Mouse (Mus musculus): ENCODE measurements around the gene Adcy5.

Adcy5 gene

DNA sequence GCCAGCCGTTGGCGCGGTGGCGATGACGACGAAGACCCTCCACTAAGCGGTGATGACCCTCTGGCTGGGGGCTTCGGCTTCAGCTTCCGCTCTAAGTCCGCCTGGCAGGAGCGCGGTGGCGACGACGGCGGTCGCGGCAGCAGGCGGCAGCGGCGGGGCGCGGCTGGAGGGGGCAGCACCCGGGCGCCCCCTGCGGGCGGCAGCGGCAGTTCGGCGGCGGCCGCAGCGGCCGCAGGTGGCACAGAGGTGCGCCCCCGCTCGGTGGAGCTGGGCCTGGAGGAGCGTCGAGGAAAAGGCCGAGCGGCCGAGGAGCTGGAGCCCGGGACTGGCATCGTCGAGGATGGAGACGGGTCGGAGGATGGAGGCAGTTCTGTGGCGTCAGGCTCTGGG lies 1.6 kb downstream of the Adcy5 start:
- DNase-seq (ENCODE audit: low spot score in 2 of 2), result peak in 1 of 2 experiments; percentile 26

DNA sequence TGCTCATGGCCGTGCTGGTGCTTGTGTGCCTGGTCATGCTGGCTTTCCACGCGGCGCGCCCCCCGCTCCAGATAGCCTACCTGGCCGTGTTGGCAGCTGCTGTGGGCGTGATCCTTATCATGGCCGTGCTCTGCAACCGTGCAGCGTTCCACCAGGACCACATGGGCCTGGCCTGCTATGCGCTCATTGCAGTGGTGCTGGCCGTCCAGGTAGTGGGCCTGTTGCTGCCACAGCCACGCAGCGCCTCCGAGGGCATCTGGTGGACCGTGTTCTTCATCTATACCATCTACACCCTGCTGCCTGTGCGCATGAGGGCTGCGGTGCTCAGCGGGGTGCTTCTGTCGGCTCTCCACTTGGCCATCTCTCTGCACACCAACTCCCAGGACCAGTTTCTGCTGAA lies 2.2 kb downstream of the Adcy5 start:
- DNase-seq (ENCODE audit: low spot score in 2 of 2), result no peak

DNA sequence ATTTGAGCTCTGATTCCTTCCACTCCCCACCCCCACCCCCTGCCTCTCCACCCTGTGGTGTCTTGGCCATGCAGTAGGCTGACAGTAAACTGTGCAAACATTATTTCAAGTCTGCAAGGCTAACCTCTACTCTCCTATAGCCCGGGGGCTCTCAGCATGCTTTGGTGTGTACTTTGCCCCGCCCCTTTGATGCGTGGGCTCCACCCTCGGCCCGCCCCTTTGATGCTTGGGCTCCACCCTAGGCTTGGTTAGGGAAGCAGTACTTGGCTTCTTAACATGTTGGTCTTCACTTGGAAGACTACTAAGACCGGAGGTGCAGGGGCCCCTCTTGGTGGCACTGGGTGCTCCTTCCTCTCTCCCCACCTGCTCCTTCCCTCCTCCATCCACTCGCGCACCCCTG lies 4.9 kb downstream of the Adcy5 start:
- DNase-seq (ENCODE audit: low spot score in 2 of 2), result no peak

DNA sequence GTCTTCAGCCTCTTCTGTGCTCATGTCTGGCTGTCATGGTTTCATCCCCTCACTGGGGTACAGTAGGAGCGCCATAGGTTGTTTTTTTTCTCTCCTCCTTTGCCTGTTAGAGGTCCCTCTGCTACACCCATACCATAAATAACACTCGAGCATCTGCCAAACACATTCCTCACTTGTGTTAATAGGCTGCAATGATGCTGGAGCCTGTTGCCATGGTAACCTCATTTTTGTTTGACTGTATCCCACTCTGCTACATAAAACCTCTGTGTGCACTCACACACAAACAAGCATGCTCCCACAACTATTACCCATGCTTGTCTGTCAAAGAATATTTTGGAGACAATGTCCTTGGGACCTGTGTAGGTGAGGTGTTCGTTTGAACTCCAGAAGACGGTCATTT lies 5.3 kb downstream of the Adcy5 start:
- no peak for DNase-seq (ENCODE audit: low spot score in 2 of 2)

DNA sequence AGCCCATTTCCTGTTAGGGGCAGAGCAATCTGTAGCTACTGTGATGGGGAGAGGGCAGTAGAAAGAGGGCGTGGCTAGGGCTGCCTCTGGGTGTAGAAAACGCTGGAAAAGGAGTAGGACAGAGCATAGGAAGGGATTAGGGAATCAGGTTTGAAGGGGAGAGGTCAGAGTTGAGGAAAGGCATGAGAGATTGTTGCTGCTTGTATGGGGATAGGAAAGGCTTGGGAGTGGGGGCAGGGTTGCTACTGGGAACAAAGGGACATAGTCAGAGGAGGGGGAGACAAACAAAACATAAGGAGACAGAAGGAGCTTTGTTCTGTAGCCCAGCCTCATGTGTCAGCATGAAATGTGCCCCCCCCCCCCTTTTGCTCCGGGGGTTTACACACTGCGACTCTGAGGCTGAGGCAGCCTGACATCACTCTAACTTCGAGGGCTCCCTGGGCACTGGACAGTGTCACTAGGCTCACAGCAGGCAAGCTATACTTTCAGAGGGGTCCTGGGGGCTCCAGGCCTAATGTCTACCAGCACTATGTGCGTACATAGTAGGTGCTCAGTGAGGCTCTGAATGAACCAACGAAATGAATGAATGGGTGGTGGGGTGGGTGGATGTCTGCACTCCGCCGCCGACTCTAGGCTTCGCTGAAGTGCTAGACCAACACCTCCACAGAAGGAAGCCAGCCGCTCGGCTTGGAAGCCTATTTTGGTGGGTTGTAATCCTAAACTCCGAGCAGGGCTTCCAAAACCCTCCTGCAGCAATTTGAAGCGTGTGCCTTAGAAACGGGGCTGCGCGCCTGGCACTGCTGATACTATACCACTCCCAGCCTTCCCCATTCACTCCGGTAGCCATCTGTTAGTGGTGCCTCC lies 9.9 kb downstream of the Adcy5 start:
- DNase-seq (ENCODE audit: low spot score in 2 of 2), result peak in 1 of 2 experiments; percentile 62

DNA sequence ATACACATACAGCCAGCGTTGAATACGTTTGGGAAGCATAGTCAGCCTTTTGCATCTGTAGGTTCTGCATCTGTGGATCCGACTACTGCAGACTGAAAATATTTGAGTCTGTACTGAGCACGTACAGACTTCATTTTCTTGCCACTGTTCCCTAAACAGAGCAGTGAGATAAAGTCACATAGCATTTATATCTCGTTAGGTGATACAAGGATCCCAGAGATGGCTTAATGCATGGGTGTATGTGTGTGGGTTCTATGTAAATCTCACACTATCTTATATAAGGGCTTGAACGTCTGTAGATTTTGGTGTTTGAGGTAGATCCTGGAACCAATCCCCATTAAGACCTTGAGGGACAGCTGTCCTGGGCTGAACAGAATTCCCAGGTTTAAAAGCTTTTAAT lies 10.7 kb downstream of the Adcy5 start:
- no peak for DNase-seq (ENCODE audit: low spot score in 2 of 2)

DNA sequence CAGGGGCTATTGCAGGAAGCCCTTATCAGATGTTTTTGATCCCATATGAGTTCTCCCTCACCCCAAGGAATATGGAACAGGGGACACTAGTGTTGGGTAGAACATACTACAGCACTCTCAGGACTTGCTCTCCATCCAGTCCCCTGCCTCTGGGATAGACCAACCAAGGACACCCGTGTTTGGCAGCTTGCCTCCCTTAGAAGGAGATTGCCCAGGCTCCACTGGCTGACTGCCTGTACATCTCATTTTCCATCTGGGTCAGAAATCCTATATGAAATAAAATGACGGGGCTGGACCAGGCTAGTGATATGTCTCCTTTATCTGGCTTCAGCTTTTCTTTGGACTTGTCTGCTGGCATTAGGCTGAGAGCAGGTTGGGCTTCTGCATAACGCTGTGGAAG lies 11.1 kb downstream of the Adcy5 start:
- no peak for DNase-seq (ENCODE audit: low spot score in 2 of 2)

DNA sequence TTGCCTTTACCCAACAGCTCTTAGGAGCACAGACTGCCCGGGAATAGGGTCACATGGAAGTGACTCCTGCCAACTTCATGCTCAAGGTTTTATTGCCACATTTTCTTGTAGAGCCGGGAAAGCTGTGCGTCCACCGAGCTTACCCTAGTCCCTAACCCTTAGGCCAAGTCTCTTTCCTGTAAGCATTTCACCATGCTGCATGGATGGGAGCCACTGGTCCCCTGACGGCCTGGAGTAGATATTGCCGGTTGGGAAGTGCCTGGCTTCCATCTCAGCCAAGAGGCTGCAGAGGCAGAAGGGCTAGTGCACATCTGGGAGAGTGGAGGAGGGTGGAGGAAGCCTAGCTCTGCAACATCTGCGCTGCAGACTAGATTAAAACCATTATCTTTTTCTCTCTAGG lies 14.8 kb downstream of the Adcy5 start:
- no peak for DNase-seq (ENCODE audit: low spot score in 2 of 2)

DNA sequence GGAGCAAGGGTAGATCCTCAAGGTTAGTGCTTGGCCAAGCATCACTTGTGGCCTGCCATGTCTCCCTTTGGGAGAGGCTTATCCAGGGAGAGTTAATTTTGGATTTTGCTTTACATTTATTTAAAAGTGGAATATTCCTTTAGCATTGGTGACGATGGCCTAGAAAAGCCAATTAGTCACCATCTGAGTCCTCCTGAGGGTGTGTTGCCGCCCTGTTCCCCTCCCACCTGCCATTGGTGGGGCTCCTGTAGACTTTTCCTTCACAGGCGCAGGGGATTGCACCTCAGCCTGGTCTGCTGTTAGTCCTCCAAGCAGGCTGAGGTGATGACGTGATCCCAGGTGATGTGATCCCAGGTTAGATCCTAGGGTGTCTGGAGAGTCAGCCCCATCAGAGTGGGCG lies 17.5 kb downstream of the Adcy5 start:
- no peak for DNase-seq (ENCODE audit: low spot score in 2 of 2)

DNA sequence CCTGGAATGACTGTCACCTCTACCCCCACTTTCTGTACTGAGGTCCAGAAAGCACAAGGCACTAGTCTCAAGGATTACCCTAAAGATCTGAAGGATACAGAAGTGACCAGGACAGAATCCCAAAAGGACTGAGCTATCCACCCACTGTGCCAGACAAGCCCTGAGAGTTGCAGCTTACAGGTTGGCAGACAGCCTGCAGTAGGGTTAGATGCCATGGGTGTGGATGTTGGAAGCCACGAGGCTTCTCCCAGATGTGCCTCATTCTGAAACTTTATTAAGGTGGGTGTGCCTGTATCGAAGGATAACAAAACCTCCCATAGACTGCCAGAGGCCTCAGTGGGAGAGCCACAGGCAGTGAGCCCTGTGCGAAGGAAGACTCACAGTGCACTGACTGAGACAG lies 23.8 kb downstream of the Adcy5 start:
- no peak for DNase-seq (ENCODE audit: low spot score in 2 of 2)

DNA sequence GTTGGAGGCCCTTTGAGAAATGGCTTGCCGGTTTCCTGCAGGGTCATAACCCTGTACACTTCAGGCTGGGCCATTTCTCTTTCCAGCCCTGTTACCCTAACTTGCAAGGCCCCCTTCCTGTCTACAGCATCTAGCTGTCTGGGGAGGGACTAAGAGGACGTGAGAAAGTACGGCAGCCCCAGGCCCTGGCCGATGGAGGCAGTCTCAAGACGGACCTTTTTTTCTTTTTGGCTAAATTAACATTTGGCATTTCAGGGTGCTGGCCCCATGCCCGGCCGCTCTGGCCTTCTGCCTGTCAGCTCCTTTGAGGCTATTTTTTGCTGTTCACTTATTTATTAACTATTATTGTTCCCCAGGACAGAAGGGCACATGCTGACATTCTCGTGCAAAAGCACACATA lies 24.4 kb downstream of the Adcy5 start:
- DNase-seq (ENCODE audit: low spot score in 2 of 2), result no peak

DNA sequence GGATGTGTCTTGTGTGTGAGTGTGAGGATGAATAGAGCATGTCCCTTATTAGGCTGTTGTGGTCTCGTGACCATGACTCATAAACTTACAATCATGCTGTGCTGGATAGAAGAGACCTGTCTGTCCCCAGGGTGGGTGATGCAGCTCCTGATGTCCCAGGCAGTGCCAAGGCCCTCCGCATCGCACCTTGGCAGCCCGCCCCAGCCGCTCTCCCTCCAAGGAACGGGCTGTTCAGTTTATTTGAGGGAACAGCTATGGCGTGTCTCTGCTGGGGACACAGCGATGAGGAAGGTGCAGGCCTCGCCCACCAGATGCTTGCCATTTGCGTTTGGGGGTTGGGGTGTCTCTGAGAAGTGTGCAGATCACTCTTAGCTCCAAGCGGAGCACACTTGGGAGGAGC lies 28.5 kb downstream of the Adcy5 start:
- DNase-seq (ENCODE audit: low spot score in 2 of 2), result no peak

DNA sequence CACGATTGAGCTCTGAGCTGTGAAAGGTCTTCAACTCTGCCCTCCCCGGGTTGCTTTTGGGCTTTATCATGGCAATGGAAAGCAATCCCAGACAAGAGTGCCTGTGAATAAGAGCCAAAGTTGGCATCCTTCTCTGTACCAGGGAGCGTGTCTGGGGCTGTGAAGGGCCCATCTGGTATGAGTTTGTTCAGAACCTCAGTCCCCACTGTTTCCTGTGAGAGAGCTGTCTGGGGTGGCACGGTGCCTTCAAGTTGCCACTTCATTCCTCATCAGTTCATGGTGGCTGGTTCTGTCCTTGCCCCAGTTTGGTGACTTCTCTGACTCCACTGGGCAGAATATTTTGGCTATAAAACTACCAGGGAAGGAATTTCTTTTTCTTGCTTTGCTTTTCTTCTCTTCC lies 33.4 kb downstream of the Adcy5 start:
- no peak for DNase-seq (ENCODE audit: low spot score in 2 of 2)

DNA sequence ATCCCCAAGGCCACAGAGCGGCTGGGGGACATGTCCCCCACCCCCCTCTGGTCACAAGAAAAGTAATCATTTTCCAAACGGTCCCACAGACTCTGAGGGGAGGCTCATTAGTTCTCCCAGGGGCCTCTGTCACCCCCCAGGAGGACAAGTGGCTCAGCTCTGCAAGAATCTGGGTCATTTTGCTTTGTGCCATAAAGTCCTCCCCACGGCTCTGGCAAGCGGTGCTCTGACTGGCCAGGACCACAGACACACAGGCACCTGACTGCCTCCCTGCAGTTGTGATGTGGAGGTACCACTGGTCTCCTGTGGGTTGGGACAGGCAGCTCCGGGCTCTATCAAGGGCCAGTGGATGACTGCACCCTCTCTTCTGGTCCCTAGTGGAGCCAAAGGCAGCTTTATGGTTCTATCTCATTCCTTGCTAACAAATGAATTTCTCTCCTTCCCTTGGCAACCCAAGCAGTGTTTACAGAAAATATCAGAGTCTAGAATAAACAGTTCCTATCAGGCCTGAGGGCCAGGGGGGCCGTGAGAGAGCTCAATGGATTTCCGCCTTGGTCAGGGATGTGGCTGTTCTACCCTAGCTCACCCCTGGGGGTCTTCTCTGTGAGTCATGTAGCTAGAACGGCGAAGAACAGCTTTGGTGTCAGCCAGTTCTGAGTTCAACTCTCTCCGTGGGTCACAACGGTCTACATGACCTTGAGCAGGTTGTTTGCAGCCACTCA lies 34.9 kb downstream of the Adcy5 start:
- no peak for DNase-seq (ENCODE audit: low spot score in 2 of 2)

DNA sequence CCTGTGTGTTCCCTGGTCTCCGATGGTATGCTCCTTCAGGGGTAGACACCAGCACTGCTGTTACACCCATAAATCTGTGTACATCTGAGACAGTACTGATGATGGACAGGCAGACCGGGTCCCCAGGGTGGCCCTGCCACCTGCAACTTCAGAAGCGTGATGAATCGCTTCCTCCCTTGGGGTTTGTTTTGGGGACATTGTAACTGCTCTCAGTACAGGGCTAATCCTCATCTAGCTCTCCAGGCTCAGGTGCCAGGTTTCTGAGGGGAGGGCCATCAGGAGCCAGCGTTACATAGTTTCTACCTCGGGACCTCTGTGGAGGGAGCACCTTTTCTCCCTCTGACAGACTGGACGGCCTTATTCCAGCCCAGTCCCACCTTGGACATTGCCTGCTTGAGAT lies 36.1 kb downstream of the Adcy5 start:
- DNase-seq (ENCODE audit: low spot score in 2 of 2), result no peak

DNA sequence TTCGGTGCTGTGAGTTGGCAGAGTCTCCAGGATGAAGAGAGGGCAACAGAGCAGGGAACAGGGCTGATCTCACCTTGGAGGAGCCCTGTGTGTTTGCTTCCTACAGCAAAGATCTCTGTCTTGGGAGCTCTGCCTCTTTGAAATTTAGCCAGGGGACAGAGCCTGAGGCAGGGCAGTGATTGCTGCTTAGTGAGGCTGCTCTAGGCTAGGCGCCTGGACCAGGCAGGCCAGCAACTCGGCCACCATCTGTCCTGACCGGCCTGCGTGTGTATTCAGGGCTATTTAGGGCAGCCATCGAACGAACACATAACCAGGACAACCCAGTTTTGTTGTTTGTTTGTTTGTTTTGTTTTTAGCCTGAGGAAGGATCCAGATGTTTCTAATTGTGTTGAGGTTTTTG lies 36.6 kb downstream of the Adcy5 start:
- no peak for DNase-seq (ENCODE audit: low spot score in 2 of 2)

DNA sequence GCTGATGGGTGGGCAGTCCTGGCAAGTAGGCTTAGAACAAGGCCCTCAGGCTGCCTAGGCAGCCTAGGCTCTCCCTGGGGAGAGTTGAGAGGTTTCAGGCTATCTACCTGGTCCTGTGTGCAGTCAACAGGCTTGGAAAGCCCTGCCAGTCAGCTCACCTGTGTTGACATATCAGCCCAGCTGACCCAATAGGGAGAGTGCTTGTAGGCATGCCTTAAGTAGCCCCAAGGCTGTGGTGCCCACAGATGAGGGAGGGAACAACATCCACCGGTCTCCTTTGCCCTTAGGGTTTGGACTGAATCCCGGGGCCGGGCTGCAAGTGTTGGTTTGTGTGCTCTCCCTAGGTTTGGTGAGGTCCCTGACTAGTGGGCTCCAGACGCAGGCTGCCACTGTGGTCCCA lies 37.8 kb downstream of the Adcy5 start:
- no peak for DNase-seq (ENCODE audit: low spot score in 2 of 2)

DNA sequence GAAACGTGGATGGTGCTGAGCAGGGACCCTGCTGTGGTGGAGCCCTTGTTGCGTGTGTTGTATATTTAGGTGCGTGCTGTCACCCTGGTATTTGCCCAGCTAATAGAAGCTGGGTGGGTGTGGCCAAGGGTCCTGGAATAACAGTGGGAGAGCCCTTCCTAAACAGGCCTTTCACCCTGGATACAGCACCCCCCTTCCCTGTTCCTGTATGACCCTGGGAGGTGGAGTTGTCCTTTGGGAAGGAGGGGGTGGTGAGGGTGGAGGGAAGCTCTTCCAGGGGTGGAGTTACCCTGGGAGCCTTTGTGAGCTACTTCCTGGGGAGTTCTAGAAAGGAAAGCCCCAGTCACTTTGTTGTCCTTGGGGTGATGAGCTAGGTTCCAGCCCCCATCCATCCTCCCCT lies 38.7 kb downstream of the Adcy5 start:
- DNase-seq (ENCODE audit: low spot score in 2 of 2), result no peak

DNA sequence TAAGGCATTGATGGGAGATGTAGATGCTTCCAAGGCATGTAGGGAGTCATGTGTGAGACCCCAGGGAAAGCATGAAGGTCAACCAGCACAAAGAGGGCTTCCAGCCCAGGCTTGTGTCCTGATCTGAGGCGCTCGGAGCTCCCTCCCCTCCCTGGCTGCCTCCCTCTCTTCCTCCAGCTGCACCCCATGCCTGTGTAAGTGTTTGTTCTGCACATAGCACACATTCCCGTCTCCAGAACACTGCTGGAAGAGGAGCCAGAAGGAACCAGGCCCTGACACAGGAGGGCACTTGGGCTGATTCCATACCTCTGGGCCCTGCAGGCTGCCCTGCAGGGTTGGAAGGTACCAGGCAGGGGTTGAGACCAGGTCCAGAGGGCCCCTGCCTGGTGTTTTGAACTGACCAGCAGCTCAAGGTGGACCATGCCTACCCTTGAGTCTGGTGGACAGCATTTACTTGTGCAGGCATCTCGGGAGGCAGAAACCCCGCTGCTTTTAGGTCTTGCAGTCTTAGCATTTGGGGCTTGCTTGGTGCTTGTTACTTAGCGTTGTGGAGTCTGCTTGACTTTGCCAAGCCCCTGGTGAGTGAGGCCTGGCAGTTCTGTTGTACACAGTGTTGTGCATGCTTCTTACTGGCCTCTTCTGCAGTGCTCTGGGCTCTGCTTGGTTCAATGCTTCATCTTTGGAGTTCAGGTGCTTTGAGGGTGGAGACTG lies 45.2 kb downstream of the Adcy5 start:
- no peak for DNase-seq (ENCODE audit: low spot score in 2 of 2)

DNA sequence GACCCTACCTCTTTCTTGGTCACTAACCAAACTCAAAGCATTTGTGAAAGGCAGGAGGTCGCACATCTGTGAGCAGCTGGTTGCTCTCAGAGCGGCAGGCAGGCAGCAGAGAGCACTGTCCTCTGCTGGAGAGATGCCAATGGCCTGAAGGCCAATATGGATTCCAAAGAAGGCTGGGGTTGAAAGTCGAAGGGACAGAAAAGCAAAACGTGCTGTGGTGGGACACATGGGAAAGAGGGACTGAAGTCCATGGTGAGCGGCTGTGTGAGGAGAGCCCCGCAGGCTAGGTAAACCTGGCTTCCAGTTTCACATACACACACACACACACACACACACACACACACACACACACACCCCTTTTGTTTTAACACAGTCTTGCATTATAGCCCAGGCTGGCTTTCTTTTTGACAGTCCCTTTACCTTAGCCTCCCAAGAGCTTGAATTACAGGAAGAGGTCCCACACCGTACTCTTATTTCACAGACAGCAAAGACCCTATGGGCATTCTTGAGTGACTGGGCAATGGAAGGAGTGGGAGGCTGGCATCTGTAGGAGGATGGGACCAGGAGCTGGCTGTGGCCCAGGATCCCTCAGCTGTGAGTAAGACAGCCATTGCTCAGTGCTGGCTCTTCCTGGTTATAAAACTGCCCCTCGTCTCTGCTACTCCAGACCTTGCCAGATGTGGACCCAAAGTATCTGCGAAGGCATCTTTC lies 45.9 kb downstream of the Adcy5 start:
- DNase-seq (ENCODE audit: low spot score in 2 of 2), result no peak

DNA sequence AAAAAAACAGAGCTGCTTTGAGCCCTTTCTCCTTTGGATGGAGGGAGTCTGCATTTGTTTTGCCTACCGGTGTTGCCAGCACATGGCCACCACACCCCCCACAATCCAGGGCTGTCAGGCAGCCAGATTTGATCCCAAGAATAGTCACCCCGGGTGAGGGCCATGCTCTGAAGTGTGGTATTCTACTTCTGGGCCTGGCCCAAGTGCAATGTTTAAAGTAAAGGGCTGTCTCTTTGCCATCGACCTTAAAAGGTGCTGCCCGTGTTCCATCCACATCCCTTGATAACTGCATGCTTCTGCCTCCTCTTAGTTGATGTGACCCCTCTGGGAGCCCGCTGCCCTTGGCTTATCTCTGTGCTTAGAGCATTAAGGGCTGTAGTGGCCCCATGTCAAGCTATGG lies 46.6 kb downstream of the Adcy5 start:
- no peak for DNase-seq (ENCODE audit: low spot score in 2 of 2)

DNA sequence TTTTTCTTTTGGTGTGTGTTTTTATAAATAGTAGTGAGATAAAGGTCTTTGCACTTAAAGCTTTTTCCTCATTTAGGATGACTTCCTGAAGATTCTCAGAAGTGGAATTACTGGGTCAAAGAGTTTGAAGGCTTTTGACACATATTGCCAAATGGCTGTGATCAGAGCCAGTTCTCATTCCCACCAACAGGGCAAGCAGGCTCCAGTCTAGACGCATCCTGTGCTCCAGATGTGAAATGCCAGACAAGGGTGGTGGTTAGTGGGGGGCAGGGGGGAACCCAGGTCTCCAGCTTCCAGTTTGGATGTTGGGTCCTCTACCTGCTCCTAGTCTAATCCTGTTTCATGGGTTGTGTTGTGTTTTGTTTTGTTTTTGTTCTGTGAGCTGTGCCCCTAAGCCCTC lies 48.8 kb downstream of the Adcy5 start:
- DNase-seq (ENCODE audit: low spot score in 2 of 2), result no peak
